Mouse (Mus musculus) testis, adult 2 months (tissue): ENCODE measurements around the gene Npvf. TPM values are rescaled to one million over a fixed set of nuclear protein-coding genes. Genes with fewer than 3 reads are reported as not detected.

ENCODE experiments used
- H3K27ac ChIP-seq: fragments of 200-500 bp; 2 replicates; pipeline ENCODE4 v1.5.1; 2012; ENCODE audit warnings: low read depth, low read length; ENCODE audit not compliant: control insufficient read depth, insufficient read depth
- H3K27me3 ChIP-seq: fragments of 200-500 bp; 2 replicates; pipeline ENCODE4 v1.6.1; 2012; ENCODE audit warnings: mild to moderate bottlenecking, low read length, moderate library complexity; ENCODE audit not compliant: control insufficient read depth, insufficient read depth
- H3K36me3 ChIP-seq: fragments of 200-500 bp; 2 replicates; pipeline ENCODE4 v1.6.1; 2012; ENCODE audit warnings: mild to moderate bottlenecking, low read length; ENCODE audit not compliant: control insufficient read depth, insufficient read depth
- H3K4me1 ChIP-seq: fragments of 200-500 bp; 2 replicates; pipeline ENCODE4 v1.6.1; 2012; ENCODE audit warnings: low read length; ENCODE audit not compliant: control insufficient read depth, insufficient read depth
- H3K4me3 ChIP-seq: fragments of 200-500 bp; 2 replicates; pipeline ENCODE4 v1.5.1; 2012; ENCODE audit warnings: low read depth, mild to moderate bottlenecking, low read length, moderate library complexity, mixed read lengths; ENCODE audit not compliant: control insufficient read depth
- CTCF ChIP-seq: fragments of 200-500 bp; IDR thresholded peaks from 2 replicates; pipeline ENCODE4 v1.5.1; 2012; ENCODE audit warnings: low read depth, mild to moderate bottlenecking, inconsistent platforms, low read length, moderate library complexity; ENCODE audit not compliant: control insufficient read depth, insufficient read depth, insufficient replicate concordance
- POLR2A ChIP-seq: fragments of 200-500 bp; IDR thresholded peaks from 2 replicates; pipeline ENCODE4 v1.6.1; 2012; ENCODE audit warnings: low read depth, mild to moderate bottlenecking, inconsistent platforms, low read length, moderate library complexity; ENCODE audit not compliant: control insufficient read depth
- polyA plus RNA-seq: library from polyadenylated mRNA; depleted of rRNA; stranded (reverse); fragments of >200 nt; gene quantifications from 2 replicates; pipeline ENCODE4 v1.2.3, GENCODE M21; 2012

Npvf gene
- polyA plus RNA-seq, 1 experiment: not detected

DNA sequence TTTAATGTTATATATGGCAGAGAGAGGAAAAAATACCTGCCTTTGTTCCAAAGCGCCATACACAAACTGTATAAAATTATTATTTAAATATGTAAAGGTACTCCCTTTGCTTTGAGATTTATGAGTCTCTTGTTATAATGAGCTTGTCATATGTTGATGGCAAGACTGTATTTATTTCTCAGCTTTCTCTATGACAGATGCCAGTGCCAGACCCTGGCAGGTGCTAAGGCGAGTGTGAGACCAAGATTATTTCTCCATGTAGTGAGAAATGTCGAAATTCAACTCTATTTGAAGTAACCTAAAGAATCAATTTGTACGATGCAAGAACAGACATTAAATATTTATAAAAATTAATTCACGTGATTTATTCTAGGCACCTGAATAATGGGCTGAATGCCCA, 3.8 kb upstream of the Npvf start:
- TF ChIP-seq CTCF (no peak), POLR2A (no peak)
- H3K36me3 ChIP-seq: no peaks in the 10 kb centered on the region
- H3K27ac ChIP-seq: no peak overlapping the region
- no peaks in the 10 kb centered on the region for H3K27me3 ChIP-seq
- no peak overlapping the region for H3K4me3 ChIP-seq
- H3K4me1 ChIP-seq: no peaks in the 10 kb centered on the region

DNA sequence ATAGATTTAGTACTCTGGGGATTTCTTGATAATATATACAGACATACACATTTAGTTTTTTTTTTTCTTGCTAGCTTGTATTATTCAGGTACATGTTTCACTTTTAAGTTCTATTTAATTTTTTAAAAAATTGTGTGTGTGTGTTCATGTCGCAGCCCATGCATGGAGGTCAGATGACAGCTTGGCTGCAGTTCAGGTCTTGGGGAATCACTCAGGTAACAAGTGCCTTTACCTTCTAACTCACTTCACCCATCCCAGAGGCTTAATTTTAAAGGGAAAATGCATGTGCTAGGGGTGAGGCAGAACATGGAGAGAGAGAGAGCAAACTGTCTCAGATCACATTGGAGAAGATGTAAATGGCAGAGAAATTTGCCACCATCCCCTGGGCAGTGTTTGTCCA, 2.2 kb upstream of the Npvf start:
- H3K27ac ChIP-seq: no peak overlapping the region
- H3K4me3 ChIP-seq: no peak overlapping the region
- H3K36me3 ChIP-seq: no peaks in the 10 kb centered on the region
- TF ChIP-seq CTCF (no peak), POLR2A (no peak)
- no peaks in the 10 kb centered on the region for H3K4me1 ChIP-seq
- H3K27me3 ChIP-seq: no peaks in the 10 kb centered on the region

DNA sequence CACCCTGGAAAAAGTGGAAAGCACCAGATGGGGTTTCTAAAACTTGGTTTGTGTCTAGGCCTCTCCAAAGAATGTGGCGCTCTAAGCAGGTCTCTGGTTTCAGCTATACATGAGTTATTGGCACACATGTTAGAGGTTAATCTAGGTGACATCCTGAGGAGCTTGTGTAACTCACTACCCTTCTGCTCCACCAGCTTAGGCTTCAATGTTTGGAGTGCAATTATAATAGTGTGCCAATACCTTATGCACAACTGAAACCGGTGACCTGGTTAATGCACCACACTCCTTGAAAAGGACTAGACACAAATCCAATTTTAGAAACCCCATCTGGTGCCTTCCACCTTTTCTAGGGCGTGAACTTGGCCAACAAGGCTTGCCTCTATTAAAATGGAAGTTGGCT, 1.7 kb upstream of the Npvf start:
- H3K27me3 ChIP-seq: no peaks in the 10 kb centered on the region
- no peak for TF ChIP-seq CTCF
- TF ChIP-seq POLR2A: no peak
- no peaks in the 10 kb centered on the region for H3K36me3 ChIP-seq
- no peak overlapping the region for H3K27ac ChIP-seq
- H3K4me3 ChIP-seq: no peak overlapping the region
- no peaks in the 10 kb centered on the region for H3K4me1 ChIP-seq

DNA sequence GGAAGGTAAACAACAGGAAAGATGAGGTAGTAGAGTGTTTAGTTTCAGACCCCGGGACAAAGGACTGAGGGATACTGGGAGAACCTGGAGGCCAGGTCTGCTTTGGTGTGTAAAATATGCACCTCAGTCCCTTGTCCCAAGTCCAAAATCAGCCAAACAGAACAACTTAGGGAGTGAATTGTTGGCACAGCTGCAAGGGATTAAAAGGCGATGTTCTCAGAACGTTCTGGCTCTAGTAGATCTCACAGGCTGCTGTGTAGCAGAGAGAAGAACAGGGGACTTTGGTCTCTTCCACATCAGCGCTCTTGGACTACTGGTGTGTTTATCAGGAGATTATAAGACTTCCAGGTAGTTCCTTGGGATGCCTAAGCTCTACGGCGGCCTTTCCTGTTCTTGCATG, 6.6 kb downstream of the Npvf start:
- H3K27ac ChIP-seq: no peak overlapping the region
- H3K36me3 ChIP-seq: no peaks in the 10 kb centered on the region
- H3K4me1 ChIP-seq: no peaks in the 10 kb centered on the region
- H3K4me3 ChIP-seq: no peak overlapping the region
- TF ChIP-seq POLR2A (no peak), CTCF (no peak)
- H3K27me3 ChIP-seq: no peaks in the 10 kb centered on the region

DNA sequence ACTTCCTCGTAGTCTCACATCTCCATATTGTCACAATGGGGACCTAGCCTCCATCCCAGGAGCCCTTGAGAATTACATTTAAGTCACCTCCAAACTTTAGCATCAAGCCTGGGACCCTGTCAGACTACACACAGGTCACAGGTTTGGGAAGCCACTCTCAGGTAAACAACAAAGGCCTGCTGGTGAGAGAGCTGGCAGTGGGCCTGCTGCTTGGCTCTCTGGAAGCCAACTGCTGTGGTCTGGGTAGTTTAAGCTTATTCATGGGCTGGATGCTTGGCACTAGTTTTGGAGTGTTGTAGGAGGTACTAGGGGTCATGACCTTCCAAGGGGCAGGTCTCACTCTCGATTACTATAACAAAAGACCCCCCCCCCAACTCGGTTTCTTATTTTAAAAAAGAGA, 7.6 kb downstream of the Npvf start:
- H3K27ac ChIP-seq: no peak overlapping the region
- no peak for TF ChIP-seq CTCF
- no peak for TF ChIP-seq POLR2A
- H3K4me1 ChIP-seq: no peaks in the 10 kb centered on the region
- H3K36me3 ChIP-seq: no peaks in the 10 kb centered on the region
- no peak overlapping the region for H3K4me3 ChIP-seq
- no peaks in the 10 kb centered on the region for H3K27me3 ChIP-seq

DNA sequence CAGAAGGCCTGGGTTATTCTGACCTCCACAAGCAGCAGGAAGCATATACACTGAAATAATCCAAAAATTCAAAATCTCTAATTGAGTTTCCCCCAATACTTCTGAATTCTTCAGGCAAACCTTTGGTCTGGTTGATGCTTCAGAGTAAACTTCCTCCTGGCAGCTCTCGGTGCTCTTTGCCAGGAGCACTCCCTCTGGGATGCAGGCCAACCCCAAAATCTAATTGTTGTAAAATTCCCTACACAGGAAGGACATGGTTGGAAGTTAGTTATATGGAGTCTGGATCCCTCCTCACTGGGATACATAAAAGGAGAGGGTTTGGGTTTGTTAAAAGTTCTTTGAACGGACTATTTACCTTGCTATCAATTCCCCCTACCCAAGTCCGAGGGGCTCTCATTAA, 9.5 kb downstream of the Npvf start:
- Histone ChIP-seq H3K4me3 (no peak overlapping the region), H3K27ac (no peak overlapping the region), H3K36me3 (no peaks in the 10 kb centered on the region), H3K4me1 (no peaks in the 10 kb centered on the region), H3K27me3 (no peaks in the 10 kb centered on the region)
- TF ChIP-seq POLR2A (no peak), CTCF (no peak)

DNA sequence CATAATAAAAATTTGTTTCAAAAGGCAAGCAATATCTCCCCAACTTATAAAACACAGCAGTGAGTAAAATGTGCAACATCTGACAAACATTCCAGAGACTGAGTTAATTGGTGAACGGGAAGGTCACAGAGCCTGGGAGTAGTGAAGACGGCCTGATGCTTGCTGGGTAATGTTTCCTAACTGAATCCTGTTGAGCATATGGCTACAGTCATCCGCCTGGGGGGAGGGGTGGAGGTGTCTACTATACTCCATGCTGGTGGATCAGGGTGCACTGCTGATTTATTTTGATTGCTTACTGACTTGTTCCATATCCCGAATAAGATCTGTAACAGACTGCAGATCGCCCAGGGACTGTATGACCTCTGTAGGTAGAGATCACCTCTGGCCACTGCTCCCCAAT, 12.3 kb downstream of the Npvf start:
- no peaks in the 10 kb centered on the region for H3K4me1 ChIP-seq
- H3K36me3 ChIP-seq: no peaks in the 10 kb centered on the region

DNA sequence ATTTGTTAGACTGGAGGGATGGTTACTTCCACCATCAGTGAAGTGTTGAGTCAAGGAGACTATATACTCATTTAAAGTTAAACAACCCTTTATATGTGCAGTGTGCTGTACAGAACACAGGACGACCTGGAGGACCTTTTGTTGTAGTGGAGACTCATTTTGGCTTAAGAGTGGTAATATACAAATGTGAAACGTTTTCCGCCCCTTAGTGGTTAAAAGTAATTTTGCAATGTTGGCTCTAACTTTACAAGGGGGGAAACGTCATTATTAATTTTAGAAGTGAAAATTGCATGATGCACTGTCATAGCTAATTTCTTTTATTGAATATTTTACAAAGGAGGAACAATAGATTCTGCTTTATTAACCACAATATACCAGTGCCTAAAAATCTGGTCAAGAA, 13.9 kb downstream of the Npvf start:
- H3K27ac ChIP-seq: no peak overlapping the region
- H3K4me3 ChIP-seq: no peak overlapping the region
- H3K27me3 ChIP-seq: no peaks in the 10 kb centered on the region
- no peaks in the 10 kb centered on the region for H3K4me1 ChIP-seq
- no peaks in the 10 kb centered on the region for H3K36me3 ChIP-seq
- TF ChIP-seq CTCF: no peak
- no peak for TF ChIP-seq POLR2A

More for the DNA sequence above, 12.3 kb downstream of the Npvf start:
- no peaks in the 10 kb centered on the region for H3K27me3 ChIP-seq
- no peak overlapping the region for H3K27ac ChIP-seq
- H3K4me3 ChIP-seq: no peak overlapping the region
- TF ChIP-seq POLR2A: no peak
- TF ChIP-seq CTCF: no peak
